Mouse (Mus musculus): ENCODE data around the gene Chd9. TPM values are rescaled to one million over a fixed set of nuclear protein-coding genes. Genes with fewer than 3 reads are reported as not detected.

Chd9 gene
- polyA plus RNA-seq, 1 experiment, result 339 TPM

DNA sequence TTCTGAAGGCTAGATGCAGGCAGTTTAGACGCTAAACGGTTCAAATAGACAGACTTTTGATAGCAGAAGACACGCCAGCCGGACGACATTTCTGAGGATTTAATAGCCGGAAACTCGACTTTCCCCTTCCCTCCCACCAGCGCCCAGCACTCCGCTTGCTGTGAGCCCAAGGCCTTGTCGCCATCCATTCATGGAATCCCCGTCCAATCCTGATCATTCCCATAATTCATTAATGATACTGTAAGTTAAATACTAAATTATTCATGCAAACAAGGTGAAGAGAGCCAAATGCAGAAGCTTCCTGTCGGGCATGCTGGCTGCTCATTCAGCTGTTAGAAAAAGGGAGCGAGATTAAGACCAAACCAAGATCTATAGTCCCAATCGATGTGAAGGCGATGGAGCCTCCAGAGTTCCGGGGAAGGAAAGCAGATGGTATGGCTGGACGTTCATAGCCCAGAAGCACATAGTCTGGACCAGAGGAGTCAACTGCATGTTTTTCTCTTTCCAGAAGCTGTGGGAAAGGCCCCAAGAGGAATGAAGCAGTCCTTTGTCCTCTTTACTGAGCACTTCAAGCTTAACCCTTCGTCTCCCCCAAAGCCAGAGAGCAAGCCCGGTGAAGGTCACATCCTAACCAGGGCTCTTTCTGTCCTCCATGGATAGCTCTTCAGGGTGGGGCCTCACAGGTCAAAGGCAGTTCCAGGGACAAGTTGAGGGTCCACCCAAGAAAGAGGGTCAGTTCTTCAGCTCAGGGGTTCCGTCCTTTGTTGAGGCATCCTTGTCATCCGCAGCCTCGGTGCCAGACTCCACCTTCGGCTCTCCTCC is 11.9 kb upstream of the Chd9 start:
- Histone ChIP-seq H3K27ac (ENCODE audit: insufficient read depth, low read depth, low read length) (no peak overlapping the region), H3K36me3 (ENCODE audit: control insufficient read depth, insufficient read depth, low read length) (no peaks in the 10 kb centered on the region), H3K4me1 (ENCODE audit: control insufficient read depth, insufficient read depth, insufficient read length, low read length) (no peaks in the 10 kb centered on the region), H3K4me3 (ENCODE audit: low read depth, low read length) (no peak overlapping the region), H3K27me3 (ENCODE audit: control insufficient read depth, insufficient read depth, low read length) (no peaks in the 10 kb centered on the region)
- WGBS, result 81% methylated on average over 23 of the region's 23 CpGs
- TF ChIP-seq POLR2A (IDR thresholded peaks at IDR 0.05; ENCODE audit: low read depth, low read length), result no peak
- no peak for TF ChIP-seq CTCF (IDR thresholded peaks at IDR 0.05; ENCODE audit: extremely low read depth, insufficient read length, insufficient replicate concordance, low read depth, low read length)

GRCm38 (mm10) chr8:90817293-90817692 is 10.9 kb upstream of the Chd9 start, which contains the start of gene Gm19935:
Gene Gm19935 (minus strand): TSS chr8:90817393.
- Histone ChIP-seq H3K36me3 (ENCODE audit: control insufficient read depth, insufficient read depth, low read length) (no peaks in the 10 kb centered on the region), H3K27me3 (ENCODE audit: control insufficient read depth, insufficient read depth, low read length) (no peaks in the 10 kb centered on the region), H3K4me1 (ENCODE audit: control insufficient read depth, insufficient read depth, insufficient read length, low read length) (no peaks in the 10 kb centered on the region), H3K4me3 (ENCODE audit: low read depth, low read length) (no peak within 1 kb of the TSS), H3K27ac (ENCODE audit: insufficient read depth, low read depth, low read length) (no peak within 1 kb of the TSS)
- TF ChIP-seq CTCF (IDR thresholded peaks at IDR 0.05; ENCODE audit: extremely low read depth, insufficient read length, insufficient replicate concordance, low read depth, low read length) (no peak), POLR2A (IDR thresholded peaks at IDR 0.05; ENCODE audit: low read depth, low read length) (no peak)
- WGBS, result 57% methylated on average over 2 of the region's 2 CpGs

- no peak overlapping the region for H3K27ac ChIP-seq (ENCODE audit: insufficient read depth, low read depth, low read length)
- peaks cover 3% of the 10 kb centered on the region; the same call in 1 of the 2 replicates for H3K4me1 ChIP-seq (ENCODE audit: control insufficient read depth, insufficient read depth, insufficient read length, low read length)
- no peak overlapping the region for H3K4me3 ChIP-seq (ENCODE audit: low read depth, low read length)
- no peaks in the 10 kb centered on the region for H3K27me3 ChIP-seq (ENCODE audit: control insufficient read depth, insufficient read depth, low read length)
- 87% methylated on average over 9 of the region's 9 CpGs for WGBS
- TF ChIP-seq POLR2A (IDR thresholded peaks at IDR 0.05; ENCODE audit: low read depth, low read length) (no peak), CTCF (IDR thresholded peaks at IDR 0.05; ENCODE audit: extremely low read depth, insufficient read length, insufficient replicate concordance, low read depth, low read length) (no peak)
- no peaks in the 10 kb centered on the region for H3K36me3 ChIP-seq (ENCODE audit: control insufficient read depth, insufficient read depth, low read length)
These were observed 8.4 kb upstream of the Chd9 start for GRCm38 (mm10) chr8:90819561-90820320.

GRCm38 (mm10) chr8:90820321-90820696 is 7.8 kb upstream of the Chd9 start:
- Histone ChIP-seq H3K4me3 (ENCODE audit: low read depth, low read length) (no peak overlapping the region), H3K36me3 (ENCODE audit: control insufficient read depth, insufficient read depth, low read length) (no peaks in the 10 kb centered on the region), H3K27me3 (ENCODE audit: control insufficient read depth, insufficient read depth, low read length) (no peaks in the 10 kb centered on the region), H3K27ac (ENCODE audit: insufficient read depth, low read depth, low read length) (no peak overlapping the region), H3K4me1 (ENCODE audit: control insufficient read depth, insufficient read depth, insufficient read length, low read length) (peaks cover 3% of the 10 kb centered on the region; the same call in 1 of the 2 replicates)
- TF ChIP-seq POLR2A (IDR thresholded peaks at IDR 0.05; ENCODE audit: low read depth, low read length) (no peak), CTCF (IDR thresholded peaks at IDR 0.05; ENCODE audit: extremely low read depth, insufficient read length, insufficient replicate concordance, low read depth, low read length) (no peak)
- 82% methylated on average over 4 of the region's 4 CpGs for WGBS

GRCm38 (mm10) chr8:90822443-90822842 is 5.7 kb upstream of the Chd9 start:
- Histone ChIP-seq H3K4me3 (ENCODE audit: low read depth, low read length) (no peak overlapping the region), H3K4me1 (ENCODE audit: control insufficient read depth, insufficient read depth, insufficient read length, low read length) (peaks cover 6% of the 10 kb centered on the region; the same call in 1 of the 2 replicates), H3K36me3 (ENCODE audit: control insufficient read depth, insufficient read depth, low read length) (no peaks in the 10 kb centered on the region), H3K27me3 (ENCODE audit: control insufficient read depth, insufficient read depth, low read length) (no peaks in the 10 kb centered on the region), H3K27ac (ENCODE audit: insufficient read depth, low read depth, low read length) (no peak overlapping the region)
- WGBS, result 18% methylated on average over 11 of the region's 11 CpGs
- TF ChIP-seq POLR2A (IDR thresholded peaks at IDR 0.05; ENCODE audit: low read depth, low read length), result no peak

GRCm38 (mm10) chr8:90825459-90825871 is 2.7 kb upstream of the Chd9 start:
- WGBS, result 35% methylated on average over 9 of the region's 9 CpGs
- H3K36me3 ChIP-seq (ENCODE audit: control insufficient read depth, insufficient read depth, low read length), result no peaks in the 10 kb centered on the region
- H3K27ac ChIP-seq (ENCODE audit: insufficient read depth, low read depth, low read length), result peak overlapping the region; percentile 79

More at GRCm38 (mm10) chr8:90825459-90825871, 2.7 kb upstream of the Chd9 start:
- no peaks in the 10 kb centered on the region for H3K27me3 ChIP-seq (ENCODE audit: control insufficient read depth, insufficient read depth, low read length)
- no peak for TF ChIP-seq POLR2A (IDR thresholded peaks at IDR 0.05; ENCODE audit: low read depth, low read length)
- TF ChIP-seq CTCF (IDR thresholded peaks at IDR 0.05; ENCODE audit: extremely low read depth, insufficient read length, insufficient replicate concordance, low read depth, low read length), result no peak
- H3K4me1 ChIP-seq (ENCODE audit: control insufficient read depth, insufficient read depth, insufficient read length, low read length), result peaks cover 19% of the 10 kb centered on the region; the same call in 1 of the 2 replicates
- peak overlapping the region; percentile 21 for H3K4me3 ChIP-seq (ENCODE audit: low read depth, low read length)

Data from small intestine, adult 2 months (tissue).